Mouse (Mus musculus): ENCODE measurements around the gene Slit2. TPM values are rescaled to one million over a fixed set of nuclear protein-coding genes. Genes with fewer than 3 reads are reported as not detected.
A peak's percentile ranks its signal among the peaks of the same experiment; 100 is the strongest.

The Slit2 gene
- total RNA-seq, 2 experiments from 2014 or later = 16.3 to 19.2 TPM

DNA sequence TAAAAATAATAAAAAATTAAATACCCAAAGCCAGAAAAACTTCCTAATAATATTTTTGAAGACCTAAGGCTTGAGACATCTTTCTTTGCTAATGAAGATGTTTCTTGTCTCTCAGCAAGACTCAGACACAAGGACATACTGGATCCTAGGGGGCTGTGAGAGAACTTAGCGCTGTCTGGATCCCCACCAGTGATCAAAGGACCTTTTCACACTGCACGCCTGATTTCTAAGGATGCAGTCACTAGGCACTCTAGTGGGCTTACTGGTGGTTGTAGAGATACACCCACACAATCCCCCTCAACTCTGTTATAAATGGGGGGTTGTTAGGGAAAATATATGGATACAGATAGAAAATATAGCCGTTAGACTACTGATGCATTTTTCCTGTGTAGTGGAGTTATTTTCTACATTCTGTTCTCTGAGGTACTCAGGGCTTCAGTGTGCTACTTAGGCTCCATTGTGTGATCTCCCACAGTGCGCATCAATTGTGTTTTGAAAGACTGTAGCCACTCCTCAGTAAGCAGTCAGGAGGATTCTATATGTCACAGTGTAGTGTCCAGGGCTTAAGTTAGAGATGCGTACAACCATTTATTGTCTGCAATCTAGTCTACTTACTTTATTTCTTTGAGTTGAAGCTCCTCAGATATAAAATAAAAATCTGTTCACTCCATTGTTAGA lies 67.8 kb downstream of the Slit2 start:
- no peak for DNase-seq

GRCm38 (mm10) chr5:48058612-48059011 lies 75.7 kb downstream of the Slit2 start:
- DNase-seq = no peak

DNA sequence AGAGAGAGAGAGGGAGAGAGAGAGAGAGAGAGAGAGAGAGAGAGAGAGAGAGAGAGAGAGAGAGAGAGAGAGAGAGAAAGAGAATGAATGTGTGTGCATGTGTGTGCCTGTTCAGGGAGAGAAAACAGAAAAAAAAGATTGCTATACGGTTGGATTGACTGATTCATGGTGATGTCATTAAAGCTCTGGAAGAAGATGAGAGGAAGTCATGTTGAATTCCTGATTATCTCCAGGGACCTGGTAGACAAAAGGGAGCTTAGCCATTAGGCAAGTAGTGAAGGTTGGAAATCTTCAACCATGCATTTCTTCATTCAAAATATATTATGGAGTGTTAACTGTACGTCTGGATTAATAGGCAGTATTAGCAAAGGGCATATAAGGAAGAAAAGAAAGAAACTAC lies 77.8 kb downstream of the Slit2 start:
- no peak for DNase-seq

GRCm38 (mm10) chr5:48078730-48079129 lies 95.8 kb downstream of the Slit2 start:
- no peak for DNase-seq

- no peak for DNase-seq
Measured at GRCm38 (mm10) chr5:48081223-48081881, 98.4 kb downstream of the Slit2 start.

DNA sequence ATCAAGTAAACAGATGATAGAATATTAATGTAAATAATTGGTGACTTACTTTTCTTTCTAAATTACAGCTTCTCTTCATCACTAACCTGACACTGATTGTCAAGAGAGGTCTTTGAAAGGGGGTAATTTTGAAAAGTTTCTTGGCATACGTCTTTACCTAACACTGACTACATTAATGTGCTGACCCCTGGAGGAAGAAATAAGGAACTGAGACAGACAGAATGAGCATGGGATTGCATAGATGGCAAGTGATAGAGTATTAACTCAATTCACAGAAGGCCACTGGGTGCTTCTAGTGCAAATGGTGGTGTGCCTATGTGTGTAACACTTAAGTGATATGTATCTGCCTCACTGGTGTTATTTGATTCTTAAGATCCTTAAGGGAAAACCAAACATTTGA lies 130.5 kb downstream of the Slit2 start:
- DNase-seq = no peak

DNA sequence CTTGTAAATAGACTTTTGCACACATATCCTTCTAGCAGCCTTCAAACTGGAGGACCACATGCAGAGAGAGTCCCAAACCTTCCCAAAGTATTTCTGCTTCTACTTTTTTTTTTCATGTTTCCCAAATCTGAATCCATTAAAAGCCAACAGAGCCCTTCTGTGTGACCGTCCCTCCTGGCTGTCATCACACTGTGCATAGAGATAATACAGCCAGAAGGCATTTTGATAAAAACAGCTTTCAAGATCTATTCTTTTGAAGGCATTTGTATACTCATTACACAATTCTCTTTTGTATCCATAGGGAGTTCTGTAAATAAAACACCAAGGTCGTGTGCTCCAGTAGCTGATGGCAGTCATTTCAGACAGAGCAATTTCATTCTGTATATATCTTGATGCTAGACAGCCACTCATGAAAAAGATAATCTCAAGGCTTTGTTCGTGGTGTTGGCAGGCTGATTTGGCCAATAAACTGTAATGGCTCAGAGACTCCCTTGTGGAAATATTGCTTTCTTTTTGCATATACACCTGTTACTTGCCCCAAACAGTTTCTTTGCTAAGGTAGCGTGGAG lies 132.1 kb downstream of the Slit2 start:
- no peak for DNase-seq

DNA sequence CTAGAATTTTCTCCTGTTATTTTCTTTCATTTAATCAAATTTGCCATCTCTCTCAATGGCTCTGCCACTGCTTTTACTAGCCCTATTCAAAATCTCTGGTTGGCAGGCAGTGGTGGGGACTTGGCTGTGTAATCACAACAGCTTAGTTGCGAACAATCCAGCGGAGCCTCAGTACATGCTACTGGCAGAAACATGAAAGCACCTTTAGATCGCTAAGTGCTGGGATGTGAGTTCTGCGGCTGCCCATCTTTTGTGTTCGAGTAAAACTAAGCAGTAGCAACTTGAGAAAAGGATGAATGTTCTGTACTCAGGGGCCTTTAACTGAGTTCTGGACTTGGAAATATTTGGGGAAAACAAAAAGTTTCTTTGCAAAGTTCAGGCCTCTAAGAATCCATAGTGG lies 139.7 kb downstream of the Slit2 start:
- DNase-seq = no peak

GRCm38 (mm10) chr5:48125770-48126423 lies 143.0 kb downstream of the Slit2 start:
- DNase-seq = peak; percentile 25

GRCm38 (mm10) chr5:48129981-48130380 lies 147.0 kb downstream of the Slit2 start:
- no peak for DNase-seq

- peak; percentile 37 for DNase-seq
Measured at GRCm38 (mm10) chr5:48136571-48136970, 153.6 kb downstream of the Slit2 start.

GRCm38 (mm10) chr5:48138849-48139487 lies 156.0 kb downstream of the Slit2 start:
- peak; percentile 10 for DNase-seq

- DNase-seq = no peak
Measured at GRCm38 (mm10) chr5:48139488-48139862, 156.5 kb downstream of the Slit2 start.

GRCm38 (mm10) chr5:48146082-48146481 lies 163.1 kb downstream of the Slit2 start:
- no peak for DNase-seq

DNA sequence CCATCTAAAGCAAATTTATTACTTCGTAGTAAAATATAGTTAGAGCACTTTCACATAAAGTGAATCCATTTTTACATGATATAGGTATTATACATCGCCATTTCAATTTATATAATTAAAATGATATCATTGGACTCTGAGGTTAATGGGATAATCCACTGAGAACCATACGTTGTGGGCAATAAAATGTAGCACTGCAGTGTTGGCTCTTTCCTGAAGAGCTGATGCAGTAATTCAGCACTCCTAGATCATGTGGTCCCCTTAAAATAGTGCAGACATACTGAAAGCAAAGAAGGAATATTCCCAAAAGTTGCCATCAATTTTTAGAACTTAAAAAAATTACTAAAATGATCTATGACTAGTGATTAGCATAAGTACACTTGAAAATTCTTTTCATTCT lies 177.9 kb downstream of the Slit2 start:
- no peak for DNase-seq

DNA sequence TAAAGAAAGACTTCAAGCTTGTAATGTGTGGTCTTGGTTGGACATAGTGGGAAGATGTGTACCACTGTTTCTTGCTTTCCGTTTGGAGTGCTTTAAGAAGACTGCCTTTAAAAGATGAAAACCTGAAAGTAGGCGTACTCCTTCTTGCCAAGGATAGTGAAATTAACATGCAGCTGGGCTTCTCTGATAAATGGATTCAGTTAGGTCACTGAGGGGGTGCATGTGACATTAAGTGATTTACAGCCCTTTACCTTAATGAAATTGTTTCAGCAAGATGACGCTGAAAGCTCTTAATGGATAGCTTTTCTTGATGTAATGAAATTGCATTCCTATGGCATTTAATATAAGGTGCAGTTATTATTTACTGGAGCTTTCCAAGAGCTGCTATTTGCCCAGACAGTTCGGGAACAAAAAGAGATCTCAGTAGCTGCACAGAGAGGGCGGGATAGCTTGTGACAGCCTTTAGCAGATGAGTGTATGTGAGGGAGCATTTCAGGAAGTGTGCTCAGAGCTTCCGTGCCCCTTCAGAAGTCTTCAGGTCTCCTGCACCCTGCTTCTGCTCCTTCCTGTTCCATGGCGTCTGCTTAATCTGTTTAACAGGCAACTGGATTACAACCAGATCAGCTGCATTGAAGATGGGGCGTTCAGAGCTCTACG lies 198.8 kb downstream of the Slit2 start:
- no peak for DNase-seq

DNA sequence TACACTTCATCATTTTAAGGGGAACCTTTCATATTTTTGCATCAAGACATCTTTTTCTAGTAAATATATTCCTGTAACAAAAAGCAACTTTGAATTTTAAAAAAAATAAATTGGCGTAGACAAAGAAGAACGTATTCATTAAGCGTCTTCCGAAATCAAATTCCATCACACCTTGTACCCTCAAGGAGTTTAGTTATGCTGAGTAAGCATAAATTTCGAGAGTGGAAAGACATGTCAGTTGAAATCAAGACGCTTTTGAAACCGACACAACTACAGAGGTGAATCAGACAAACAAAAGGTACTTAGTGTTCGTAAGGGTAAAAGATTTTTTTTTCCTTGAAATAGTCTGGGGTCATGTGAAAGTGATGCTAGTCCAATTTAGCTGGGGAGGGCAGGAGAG lies 201.4 kb downstream of the Slit2 start:
- DNase-seq = no peak

- DNase-seq = no peak
Measured at GRCm38 (mm10) chr5:48187819-48188218, 204.9 kb downstream of the Slit2 start.

- DNase-seq = no peak
Measured at GRCm38 (mm10) chr5:48199380-48199779, 216.4 kb downstream of the Slit2 start.

GRCm38 (mm10) chr5:48215248-48215647 lies 232.3 kb downstream of the Slit2 start:
- no peak for DNase-seq

DNA sequence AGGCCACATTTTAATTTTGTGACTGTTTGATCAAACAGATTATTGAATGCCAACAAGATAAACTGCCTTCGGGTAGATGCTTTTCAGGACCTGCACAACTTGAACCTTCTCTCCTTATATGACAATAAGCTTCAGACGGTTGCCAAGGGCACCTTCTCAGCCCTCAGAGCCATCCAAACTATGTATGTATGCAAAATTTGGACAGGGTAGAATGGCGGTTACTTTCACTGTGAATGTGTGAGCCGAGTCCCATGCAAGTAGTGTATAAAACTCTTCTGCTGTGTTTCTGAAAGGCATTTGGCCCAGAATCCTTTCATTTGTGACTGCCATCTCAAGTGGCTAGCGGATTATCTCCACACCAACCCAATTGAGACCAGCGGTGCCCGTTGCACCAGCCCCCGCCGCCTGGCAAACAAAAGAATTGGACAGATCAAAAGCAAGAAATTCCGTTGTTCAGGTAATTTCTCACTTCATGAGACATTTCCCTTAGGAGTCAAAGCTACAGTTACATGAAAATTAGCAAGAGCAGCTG lies 236.8 kb downstream of the Slit2 start:
- no peak for DNase-seq

GRCm38 (mm10) chr5:48225500-48225899 lies 242.6 kb downstream of the Slit2 start:
- DNase-seq = no peak
